Mouse (Mus musculus) brain, adult 2 months (tissue): ENCODE results near the gene Psmd9.

Experiments
- DNase-seq: peaks from one replicate; pipeline ENCODE4 v3.0.0; 2011; ENCODE audit warnings: low read depth, low spot score

Psmd9 gene

DNA sequence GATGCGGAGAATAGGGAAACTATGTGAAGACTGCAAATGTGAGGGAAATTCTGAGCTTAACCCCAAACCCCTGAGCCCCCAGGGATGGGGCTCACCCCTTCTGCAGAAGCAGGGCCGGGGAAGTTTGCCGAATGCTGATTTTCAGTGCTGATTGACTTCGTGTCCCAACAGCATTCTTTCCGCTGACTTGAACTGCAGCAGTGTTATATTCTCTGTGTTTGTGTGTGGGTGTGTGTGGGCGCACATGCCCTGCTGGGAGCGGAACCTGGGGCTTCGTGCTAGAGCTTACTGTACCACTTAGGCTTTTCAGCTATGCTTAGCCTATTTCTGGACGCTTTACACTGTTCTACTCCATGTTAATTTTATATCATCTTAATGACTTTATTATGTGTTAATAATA is 67.2 kb downstream of the Psmd9 start:
- DNase-seq: peak; percentile 65

DNA sequence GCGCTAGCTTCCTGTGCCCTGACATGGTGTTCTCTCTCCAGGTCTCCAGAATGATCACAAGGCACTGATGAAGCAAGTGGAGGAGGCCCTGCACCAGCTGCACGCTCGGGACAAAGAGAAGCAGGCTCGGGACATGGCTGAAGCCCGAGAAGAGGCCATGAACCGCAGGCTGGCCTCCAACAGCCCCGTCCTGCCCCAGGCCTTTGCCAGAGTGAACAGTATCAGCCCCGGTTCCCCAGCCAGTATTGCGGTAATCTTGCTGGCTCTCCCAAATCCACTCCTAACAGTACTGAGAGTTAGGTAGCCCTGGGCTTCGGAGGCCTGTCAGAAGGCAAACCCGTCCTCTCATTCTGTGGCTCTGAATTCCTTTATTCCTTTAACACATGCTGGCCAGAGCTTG is 70.3 kb downstream of the Psmd9 start:
- no peak for DNase-seq

DNA sequence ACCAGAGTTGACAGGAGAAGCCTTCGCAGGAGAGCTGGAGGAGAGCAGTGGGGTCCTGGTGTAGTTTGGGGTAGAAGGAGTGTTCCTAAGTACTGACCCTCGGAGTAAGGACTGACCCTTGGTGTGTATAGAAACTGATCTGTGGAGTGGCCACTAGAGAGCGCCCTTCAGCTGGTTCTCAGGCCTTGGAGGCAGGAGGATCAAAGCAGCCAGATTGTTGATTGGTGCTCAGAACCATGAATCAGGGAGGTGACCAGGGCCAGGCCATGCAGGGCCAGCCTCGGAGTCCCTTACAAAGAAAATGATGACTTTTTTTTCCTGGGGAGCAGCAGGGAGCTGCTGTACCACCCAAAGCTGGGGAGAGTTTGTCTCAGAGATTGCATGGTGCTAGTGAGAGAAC is 76.3 kb downstream of the Psmd9 start:
- peak; percentile 78 for DNase-seq

DNA sequence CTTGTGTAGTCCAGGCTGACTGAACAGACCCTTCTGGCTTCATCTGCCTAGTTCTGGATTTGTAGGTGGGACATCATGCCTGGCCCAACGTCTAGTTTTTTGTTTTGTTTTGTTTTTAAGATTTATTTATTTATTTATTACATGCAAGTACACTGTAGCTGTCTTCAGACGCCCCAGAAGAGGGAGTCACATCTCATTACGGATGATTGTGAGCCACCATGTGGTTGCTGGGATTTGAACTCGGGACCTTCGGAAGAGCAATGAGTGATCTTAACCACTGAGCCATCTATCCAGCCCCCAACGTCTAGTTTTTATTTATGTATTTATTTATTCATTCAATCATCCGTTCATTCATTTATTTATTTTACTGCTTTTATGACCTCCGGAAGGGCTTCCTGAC is 82.2 kb downstream of the Psmd9 start:
- no peak for DNase-seq

DNA sequence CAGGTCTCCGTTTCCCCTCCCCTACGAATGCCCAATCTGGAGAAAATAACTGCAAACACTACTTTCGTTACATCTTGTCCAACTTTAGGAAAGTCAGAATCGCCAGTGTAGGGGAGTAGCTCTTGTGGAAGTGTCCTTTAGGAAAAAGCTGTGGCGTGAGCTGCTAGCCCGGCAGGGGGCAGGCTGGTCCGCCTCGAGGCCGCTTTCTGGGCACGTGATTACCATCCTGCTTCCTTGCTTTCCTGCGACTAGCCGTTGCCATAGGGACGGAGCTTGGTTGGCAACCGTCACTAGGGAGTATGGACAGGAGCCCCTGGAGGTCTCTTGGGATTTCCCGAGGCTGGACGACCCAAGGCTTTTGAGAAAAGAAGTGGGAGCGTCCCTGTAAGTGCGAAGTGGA is 82.6 kb downstream of the Psmd9 start, which contains the start of gene Wdr66:
Gene Wdr66, plus strand, starts transcription at position 269 of the 400 bp plus-strand sequence.
- DNase-seq: peak; percentile 93

DNA sequence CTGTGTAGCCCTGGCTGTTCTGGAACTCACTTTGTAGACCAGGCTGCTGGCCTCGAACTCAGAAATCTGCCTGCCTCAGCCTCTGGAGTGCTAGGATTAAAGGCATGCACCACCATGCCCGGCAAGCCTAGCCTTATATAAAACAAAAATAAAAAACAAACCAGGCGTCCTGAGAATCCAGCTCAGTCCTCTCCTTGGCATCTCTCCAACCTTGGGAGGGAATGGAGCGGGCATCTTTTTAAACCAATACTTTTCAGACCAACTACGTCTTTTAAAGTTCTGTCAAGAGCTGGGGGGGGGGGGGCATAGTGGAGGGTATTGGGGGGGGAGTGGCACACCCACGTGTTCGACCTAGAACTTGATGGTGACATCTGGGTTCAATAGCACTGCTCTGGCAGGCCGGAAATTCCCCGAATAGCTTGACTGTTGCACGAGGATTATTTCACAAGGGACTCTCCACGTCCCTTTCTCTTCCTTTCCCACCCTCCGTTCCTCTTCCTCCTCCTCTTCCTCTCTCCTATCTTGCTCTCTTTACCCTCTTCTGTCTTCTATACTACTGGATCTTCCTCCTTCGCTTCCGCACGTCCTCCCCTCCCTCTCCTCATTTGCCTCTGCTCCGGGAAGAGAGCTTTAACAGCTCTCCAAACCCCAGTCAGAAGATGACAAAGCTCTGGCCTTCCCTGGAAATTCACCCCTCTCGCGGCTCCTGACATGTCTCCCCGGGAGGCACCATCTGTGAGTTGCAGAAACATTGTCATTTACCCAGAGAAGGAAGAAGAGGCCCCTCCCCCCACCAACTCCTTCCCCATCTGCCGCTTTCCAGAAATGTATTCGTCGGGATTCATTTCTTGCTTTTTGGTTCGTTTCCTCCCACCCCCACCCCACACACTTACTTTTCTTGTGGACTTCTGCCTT is 87.9 kb downstream of the Psmd9 start:
- peak; percentile 88 for DNase-seq

DNA sequence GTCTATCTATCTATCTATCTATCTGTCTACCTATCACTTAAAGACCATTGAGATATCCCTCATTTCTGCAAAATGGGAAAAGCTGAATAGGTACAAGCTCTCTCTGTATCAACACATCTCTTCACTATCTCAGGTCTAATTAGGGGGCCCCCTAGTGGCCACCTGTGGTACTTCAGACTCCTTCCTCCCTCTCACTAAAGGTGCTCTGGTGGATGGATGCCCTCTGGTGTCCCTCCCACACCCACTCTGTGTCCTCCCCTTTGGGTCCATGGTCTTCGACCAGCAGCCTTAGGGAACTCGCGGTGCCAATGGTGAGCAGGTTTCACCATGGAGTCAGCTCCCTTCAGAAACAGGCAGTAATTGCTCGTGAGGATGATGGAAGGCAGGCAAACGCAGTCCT is 89.8 kb downstream of the Psmd9 start:
- peak; percentile 62 for DNase-seq

DNA sequence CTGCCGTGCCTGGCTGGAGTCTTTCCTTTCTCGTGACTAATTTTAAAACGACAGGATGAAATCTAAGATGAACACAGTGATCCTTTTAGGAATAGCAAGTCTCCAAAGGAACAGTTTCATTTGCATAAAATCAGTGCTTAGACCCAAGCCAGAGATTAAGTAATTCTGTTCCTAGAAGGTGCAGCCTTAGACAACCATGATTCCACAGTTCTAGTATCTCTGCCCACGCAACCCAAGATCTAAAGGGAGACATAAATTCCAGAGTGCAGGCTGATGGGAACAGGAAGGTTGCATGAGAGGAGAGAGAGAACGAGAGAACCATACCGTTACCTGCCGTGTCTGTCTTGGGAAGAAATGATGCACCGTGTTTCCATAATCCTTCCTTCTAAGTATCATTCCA is 91.5 kb downstream of the Psmd9 start:
- peak; percentile 57 for DNase-seq

DNA sequence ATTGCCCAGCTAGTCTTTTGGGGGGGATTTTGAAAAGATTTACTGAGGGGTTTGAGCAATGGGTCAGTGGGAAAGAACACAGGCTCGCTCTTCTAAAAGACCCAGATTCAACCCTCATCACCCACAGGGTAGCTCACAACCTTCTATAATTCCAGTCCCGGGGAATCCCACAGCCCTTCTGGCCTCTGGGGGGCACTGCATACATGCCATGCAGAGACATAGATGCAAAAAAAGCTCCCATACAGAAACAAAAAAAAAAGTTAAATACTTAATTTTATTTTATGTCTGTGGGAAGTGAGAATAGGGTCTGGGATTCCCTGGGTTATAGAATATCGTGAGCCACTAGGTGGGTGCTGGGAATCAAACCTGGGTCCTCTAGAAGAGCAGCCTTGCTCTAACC is 97.7 kb downstream of the Psmd9 start:
- DNase-seq: no peak

DNA sequence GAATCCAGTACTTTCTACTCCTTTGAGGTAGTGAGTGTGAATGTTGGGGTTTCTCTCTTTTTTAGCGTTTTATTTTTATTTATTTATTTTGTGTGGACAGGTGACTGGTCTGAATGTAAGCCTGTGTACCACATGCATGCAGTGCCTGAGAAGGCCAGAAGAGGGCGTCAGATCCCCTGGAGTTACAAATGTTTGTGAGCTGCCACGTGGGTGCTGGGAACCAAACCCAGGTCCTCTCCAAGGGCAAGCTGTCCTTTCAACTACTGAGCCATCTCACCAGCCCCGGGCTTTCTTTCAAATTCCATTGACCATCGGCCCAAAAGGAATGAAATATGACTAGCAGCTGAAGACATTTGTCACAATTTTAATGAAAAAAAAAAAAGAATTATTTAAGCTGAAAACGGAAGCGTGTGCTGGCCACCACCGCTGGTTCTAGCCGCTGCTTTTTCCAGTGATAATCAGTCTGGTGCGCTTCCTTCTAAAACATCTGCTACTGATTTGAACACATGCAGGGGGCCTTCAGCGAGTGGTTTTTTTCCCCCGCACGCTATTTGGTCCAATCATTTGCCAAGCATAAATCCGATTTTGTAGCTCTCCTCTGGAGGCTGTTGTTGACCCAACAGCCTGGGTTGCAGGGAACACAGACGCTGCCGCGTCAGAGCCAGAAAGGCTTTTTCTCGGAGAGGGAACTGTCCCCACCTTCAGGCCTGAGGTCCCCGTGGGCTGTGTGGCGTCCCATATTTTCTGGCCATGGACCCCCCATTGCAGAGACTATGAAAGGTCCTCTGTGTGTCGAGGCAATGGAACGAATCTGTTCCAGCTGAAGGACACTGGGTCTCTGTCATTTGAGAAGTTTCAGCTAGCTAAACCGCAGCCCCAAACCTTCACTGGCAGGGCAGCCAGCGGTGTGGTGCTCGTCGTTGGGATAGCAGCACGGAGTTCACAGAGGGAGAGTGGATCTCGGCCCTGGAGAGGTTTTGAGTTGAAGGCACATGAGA is 99.6 kb downstream of the Psmd9 start:
- DNase-seq: no peak

DNA sequence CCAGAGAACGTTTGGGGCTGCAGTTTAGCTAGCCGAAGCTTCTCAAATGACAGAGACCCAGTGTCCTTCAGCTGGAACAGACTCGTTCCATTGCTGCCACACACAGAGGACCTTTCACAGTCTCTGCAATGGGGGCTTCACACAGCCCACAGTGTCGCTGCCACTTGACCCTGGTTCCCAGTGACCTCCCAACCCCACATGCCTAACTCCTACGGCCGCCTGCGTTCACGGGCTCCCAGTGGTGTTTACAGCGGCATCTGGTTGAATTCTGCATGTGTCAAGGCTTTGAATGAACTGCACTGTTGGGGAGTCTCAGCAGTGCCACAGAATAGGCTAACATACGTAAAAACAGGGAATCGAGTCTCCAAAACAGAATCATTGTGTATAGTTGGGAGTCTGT is 101.7 kb downstream of the Psmd9 start:
- no peak for DNase-seq

DNA sequence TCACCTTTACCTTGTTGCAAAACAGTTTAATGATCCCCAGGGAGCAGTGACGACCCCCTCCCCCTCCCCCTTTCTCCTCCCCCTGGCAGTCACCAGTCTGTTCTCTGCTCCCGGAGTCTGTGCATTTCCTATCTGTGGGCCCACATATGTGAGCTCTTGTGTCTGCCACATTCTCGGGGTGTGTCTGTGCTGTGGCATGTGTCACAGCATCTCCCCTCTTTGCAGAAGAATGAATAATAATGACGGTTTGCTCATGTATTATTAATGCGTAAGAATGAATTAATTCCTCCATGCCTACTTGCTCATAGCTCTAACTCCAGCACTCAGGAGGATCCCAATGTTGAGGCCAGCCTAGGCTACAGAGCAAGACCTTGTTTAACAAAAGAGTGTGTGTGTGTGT is 103.7 kb downstream of the Psmd9 start:
- no peak for DNase-seq

DNA sequence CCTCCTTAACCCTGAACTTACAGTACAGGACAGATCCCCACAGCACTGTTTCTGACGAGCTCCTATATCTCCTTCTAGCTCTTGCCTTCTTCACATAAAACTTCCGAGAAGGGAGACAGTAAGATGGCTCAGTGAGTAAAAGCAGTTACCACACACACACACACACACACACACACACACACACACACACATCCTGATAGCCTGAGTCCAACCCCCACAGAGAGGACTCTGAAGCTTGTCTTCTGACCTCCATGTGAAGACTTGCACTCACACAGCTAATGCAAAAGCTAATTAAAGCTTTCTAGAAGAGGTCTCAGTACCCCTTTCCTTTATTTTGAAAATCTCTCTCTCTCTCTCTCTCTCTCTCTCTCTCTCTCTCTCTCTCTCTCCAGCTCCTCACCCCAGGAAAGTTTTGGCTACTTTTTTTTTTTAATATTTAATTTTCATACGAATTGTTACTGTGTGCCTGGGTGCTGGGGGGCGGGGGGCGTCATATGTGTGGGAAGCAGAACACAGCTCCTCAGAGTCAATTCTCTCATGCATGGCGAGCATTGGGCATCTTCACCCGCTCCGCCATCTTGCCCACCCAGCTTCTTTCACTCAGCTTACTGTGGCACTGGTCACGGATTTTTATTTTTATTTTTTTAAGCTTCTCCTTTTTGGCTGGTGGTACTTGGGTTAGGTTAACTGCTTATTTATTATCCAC is 107.6 kb downstream of the Psmd9 start:
- no peak for DNase-seq

DNA sequence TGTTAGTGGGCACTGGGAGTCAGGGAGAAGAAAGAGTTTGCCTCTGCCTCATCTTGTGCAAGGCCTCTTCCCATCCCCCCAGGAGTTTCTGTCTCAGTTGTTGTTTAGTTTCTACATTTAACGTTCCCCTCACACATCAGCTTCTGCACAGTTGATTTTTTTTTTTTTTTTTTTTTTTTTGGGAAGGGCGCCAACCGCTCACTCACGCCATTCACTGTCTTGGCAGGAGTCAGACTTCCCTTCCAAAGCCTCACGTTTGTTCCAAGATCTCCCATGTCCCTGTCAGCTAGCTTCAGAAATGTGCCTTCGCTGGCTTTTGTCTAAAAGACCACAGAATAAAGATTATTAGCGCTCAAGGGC is 108.1 kb downstream of the Psmd9 start:
- DNase-seq: peak; percentile 45

DNA sequence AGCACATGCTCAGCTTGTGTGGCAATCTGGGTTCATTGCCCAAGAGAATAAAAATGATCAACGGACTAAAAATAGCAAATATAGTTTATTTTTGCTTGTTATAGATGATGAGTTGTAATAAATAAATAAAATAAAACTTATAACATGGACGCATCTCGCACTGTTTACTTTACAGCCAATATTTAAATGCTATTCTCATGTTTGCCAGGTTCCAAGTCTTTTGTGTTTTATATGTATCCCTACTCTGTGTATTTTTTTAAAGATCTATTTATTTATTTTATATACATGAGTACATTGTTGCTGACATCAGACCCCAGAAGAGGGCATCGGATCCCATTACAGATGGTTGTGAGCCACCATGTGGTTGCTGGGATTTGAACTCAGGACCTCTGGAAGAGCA is 108.5 kb downstream of the Psmd9 start:
- DNase-seq: no peak

DNA sequence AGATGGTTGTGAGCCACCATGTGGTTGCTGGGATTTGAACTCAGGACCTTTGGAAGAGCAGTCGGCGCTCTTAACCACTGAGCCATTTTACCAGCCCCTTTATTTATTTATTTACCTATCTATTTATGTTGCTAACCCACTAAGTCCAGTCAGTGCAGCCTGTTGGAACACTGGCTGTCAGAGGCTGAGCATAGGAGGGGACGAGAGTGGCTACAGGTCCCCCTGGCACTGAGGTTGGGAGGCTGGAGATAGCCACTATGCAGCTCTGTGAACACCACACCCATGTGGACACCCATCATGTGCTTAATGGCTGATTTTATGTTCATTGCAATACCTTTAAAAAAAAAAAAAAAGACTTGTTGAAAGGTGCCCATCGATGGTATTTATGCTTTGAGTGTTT is 110.0 kb downstream of the Psmd9 start:
- DNase-seq: no peak

DNA sequence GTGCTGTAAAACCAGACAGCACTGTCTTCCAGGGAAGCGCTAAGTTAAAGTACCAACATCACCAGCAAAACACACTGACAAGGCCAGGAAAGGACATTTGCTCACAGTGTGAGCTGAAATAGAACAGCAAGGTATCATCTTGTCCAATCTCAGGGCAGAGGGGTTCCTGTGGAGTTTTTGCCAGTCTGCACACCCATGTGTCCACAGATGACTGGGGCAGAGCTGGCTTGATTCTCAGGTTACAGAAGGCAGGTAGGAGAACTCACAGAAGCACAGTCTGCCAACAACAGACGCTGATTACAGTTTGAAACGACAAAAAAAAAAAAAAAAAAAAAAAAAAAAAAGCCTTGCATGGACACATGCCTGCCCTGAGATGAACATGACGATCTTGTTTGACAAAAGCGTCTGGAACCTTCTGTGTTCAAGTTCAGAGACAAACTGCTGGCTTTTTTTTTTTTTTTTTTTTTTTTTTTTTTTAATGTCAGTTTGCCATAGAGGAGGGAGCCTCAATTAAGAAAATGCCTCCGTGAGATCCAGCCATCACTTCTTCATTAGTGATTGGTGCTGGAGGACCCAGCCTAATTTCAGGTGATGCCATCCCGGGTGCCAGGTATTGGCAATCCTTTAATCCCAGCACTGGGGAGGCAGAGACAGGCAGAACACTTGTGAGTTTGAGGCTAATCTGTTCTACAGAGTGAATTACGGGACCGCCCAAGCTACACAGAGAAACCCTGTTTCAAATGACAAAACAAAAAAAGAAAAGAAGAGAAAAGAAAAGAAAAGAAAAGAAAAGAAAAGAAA is 112.3 kb downstream of the Psmd9 start:
- peak; percentile 71 for DNase-seq

DNA sequence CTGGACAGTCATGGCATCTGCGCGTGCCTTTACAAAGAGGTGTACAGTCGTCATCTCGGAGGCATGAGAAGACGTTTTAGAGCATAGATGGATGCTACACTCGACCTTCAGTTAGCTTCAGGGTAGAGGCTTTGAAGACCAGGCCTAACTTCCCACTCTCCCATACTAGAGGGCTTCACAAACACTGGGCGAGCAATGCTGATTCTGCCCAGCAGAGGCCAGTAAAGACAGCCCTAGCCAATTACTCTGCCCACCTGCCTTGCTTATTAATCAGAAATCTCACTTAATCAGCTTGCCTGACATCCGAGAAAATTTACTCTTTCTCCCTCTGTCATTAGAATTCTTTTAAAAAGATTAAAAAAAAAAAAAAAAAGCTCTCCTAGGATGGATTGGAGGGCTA is 116.0 kb downstream of the Psmd9 start:
- DNase-seq: peak; percentile 57

DNA sequence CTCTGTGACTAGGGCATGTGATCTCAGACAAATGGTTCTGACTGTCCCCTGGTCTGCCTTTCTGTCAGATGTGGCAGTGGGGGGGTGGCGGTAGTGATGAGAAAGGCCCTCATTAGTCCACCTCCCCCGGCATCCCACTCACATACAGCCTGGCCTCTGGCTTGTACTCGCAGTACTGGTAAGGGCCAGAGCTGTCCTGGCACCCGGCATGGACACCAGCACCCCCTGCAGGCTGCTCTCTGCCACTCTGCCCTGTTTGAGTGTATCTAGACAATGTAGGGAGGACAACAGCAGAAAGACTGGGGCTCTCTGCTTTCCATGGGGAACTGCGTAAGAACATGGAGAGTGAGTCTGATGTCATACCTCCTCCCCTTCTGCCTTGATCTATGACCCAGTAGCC is 118.9 kb downstream of the Psmd9 start:
- DNase-seq: no peak

DNA sequence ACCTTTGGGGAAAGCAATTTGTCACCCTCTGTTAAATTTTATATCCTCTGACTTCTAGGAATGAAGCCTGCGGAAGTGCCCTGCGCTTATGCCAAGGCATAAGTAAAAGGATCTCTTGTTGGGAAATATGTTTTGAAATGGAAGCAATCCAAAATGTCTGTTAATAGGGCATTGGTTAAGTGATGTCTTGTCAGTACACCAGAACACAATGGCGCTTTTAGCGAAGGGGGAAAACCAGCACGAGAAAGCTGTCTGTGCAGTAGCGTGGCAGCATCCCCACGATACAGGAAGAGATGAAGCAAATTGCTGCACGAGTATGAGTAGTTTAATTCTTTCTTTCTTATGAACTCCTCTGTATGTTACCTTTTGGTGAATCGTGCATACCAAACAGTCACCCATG is 125.4 kb downstream of the Psmd9 start:
- DNase-seq: no peak

DNA sequence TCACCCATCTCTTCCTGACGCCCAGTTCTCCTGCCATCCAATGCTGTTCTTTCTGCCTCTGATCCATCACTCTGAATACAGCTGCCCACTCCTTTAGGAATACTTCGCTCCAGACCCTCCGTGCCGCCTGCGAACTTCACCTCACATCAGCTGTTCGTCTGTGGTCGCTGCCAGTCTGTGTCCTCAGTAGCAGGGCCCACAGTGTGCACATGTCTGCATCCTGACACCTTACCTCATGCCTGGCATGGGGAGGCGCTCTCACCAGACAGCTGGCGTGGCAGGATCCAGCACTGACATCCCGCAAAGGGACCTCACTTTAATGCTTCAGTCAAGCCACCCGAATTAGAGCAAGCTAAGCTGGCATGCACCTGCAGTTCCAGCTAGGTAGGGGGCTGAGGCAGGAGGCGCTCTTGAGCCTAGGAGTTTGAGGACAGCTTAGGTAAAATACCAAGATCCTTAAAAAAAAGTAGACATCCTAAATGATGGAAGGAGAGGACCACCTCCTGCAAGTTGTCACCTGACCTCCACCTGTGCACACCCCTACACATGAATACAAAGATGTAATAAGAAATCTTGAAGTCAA is 127.1 kb downstream of the Psmd9 start:
- DNase-seq: no peak
